Mouse (Mus musculus): ENCODE results near the gene Kif1b. TPM values are rescaled to one million over a fixed set of nuclear protein-coding genes. Genes with fewer than 3 reads are reported as not detected.

Gene Kif1b
- total RNA-seq, 2 experiments from 2014 or later, result 146 to 164 TPM

DNA sequence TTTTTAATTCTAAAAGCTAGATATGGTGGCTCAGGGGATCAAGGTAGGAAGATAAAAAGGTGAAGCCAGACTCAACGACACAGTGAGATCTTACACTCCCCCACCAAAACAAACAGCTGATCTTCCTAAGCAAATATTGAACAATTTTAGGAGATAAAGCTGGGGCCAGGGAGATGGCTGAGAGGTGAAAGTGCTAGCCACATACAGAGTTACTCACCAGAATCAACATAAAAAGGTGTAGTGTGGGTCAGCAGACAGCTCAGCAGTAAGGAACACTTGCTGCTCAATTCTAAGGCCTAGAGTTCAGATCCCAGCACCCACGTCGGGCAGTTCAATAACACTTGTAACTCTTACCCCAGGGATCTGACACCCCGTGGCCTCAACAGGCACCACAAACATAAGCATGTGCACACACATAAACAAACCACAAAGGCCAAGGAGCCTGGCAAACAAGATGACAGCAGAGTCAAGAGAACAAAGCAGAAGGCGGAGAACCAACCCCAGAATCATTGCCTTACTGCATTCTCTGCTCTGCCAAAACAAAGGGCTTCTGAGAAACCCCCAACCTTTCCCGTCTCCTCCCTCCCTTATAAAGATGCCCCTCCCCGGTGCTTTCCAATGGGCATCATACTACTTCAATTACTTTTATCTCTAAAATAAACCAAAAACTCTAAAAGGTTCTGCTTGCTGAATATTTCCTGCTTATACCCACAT, 25.3 kb downstream of the Kif1b start:
- intact Hi-C loops (cut with DNase I), result no loop called here
- no peak for DNase-seq

DNA sequence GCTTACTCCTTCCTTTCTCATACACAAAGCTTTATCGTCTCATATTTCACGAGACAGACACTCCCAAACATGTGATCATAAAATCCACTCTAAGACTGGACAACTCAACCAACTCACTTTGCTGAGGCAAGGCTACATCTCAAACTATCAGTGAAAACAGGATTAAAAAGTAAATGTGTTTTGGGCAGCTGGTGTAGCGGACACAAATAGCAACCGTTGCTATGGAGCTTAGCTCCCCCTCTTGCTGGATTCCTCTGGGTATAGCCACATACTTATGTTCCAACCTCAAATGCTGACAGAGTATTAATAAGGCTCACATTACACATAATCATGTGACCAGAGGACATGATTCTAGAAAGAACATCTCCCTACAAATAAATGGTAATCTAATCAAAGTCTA, 29.9 kb downstream of the Kif1b start:
- peak; percentile 62 for DNase-seq
- intact Hi-C loops (cut with DNase I), result no loop called here

DNA sequence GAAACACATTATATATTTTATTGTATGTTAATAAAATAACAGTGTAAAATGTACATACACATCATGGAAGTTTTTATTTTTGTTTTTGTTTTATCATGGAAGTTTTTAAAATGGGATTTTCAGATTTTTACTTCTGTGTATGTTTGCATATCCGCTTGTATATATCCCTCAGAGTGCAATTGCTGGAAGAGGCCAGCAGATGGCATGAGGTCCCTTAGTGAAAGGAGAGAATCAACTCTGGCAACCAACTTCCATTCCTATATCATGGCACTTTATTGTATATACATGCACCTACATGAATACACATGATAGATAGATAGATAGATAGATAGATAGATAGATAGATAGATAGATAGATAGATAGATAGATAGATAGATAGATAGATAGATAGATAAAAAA, 34.4 kb downstream of the Kif1b start:
- intact Hi-C loops (cut with DNase I), result no loop called here
- peak in 1 of 2 experiments; percentile 34 for DNase-seq

DNA sequence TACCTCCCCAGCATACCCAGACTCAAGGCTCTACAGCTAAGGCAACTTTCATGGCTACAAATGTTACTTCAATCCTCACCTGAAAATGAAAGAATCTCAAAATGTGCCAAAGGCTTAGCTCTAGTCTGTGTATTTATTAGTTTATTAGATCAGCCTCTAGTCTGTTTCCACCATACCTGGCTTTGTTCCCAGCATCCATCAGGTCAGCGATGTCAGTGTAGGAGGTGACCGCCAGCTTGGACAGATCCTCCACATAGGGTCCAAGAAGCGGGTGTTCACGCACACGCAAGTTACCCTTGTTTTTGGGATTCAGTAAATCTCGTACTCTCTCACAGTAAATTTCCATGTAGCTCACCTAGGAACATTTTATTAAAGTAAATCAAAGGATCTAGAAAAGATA, 37.0 kb downstream of the Kif1b start:
- intact Hi-C loops (cut with DNase I), result no loop called here
- no peak for DNase-seq

DNA sequence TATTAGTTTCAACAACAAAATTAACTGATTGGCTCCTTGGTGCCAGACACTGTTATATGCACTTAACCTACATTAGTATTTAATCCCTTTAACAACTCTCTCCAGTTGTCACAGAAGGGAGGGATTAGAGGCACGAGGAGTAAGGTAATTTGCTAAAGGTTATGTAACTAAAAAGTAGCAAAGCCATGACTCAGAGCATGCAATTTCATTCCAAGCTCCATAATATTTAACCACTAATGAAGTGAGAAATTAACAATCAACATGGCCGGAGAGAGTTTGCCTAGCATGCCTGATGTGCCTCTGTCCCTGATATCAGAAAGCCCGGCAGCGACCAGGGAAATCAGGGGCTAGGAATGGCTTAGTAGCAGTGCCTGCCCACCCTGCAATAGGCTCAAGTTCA, 38.5 kb downstream of the Kif1b start:
- intact Hi-C loops (cut with DNase I), result no loop called here
- no peak for DNase-seq

DNA sequence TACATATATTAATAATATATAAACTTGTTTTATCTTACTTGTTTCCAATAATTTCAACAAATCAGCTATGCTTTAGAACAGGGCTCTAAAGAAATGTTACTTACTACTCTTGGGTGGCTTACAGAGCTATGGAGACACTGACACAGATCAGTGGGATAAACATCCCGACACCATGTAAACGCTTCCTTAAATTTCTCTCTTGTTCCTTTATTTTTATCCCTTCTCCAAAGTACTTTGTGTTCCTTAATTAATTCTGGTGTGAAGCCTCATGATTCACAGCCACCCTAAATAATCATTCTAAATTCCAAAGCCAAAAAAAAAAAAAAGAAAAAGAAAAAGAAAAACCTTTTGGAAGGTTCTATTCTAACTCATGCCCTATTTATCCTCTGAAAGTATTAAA, 42.6 kb downstream of the Kif1b start:
- intact Hi-C loops (cut with DNase I), result no loop called here
- no peak for DNase-seq

DNA sequence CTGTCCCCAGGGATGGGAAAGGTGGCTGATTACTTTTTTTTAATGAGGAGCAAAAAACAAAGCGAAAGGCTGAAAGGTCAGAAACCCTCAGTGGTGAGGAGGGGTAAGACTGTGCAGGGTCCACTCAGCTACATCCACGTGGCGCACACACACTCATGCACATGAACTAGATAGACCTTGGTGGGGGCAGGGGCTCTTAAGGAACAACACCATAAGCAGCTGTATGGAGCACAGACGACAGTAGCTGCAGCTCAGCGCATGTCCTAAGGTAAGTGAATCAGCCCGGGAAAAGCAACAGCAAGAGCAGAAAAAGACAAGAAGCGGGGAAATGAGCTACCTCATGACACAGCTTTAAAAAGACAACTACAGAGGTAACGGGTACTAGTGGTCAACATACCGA, 44.3 kb downstream of the Kif1b start:
- DNase-seq, result no peak
- intact Hi-C loops (cut with DNase I), result no loop called here

DNA sequence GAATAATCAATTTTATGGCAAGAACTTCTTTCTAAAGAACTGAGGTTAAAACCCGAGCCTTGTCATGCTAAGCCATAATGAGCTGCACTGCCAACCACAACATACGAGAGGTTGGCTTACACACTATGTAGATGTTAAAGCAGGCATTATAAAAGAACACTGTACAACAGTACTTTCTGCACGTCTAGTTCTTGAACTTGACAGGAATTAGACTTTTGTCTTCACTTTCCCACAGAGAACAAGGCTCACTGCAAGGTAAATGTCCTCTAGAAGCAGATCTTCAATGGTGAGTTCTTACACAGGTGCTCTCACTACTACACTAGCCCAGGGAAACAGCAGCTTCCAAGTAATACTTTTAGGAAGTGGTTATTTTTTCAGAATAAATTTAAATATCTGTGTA, 46.0 kb downstream of the Kif1b start:
- DNase-seq, result no peak
- intact Hi-C loops (cut with DNase I), result no loop called here

DNA sequence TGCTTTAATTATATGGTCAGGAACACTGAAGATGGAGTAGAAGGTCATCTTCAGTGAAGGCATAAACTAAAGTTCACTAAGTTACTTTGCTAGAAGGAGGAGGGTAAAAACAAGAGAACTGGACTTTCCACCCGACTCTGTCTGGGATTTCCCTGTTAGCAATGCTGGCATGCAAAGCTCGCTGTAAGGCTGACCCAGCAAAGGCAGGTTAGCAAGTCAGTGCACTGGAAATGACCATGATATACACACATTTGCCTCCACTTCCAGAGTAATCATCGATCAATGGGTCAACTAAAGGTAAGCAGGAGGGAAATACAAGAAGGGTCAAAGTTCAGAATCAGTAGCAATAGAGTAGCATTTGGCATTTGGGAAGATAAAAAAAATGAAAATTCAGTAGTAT, 46.6 kb downstream of the Kif1b start:
- intact Hi-C loops (cut with DNase I), result no loop called here
- no peak for DNase-seq

DNA sequence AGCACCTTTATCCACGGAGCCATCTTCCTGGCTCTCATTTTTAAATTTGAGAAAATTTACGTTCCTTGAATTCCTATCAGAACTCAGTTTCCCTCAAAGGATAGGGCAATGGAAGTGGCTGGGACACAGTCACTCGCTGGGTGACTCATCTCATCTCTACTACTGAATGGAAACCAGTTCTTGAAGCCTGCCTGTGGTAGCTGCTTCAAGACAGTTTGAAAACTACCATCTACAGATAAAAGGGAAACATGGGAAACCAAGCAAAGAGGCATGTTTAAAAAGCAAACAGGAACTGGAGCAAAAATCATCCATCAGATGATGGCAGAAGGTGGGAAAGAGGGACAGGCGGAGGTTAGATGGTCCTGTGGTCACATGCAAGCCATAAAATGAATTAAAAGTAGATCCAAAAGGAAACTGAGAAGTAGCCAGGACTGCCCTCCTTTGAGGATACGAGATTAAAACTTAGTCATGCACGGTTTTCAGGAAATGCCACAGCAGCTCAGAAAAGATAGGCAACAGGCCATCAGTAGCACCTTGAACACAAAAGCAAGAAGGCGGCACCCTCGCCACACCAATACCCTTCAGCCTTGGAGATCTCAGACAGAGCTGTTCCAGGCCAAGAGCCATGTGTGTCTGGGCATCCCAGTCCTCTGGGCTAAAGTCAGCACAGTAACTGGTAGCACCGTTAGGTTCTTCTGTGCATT, 48.0 kb downstream of the Kif1b start:
- intact Hi-C loops (cut with DNase I), result loop anchor here (5.0 kb wide), 1 partner anchor 48 kb away; the partner anchor contains the start of gene Kif1b
- DNase-seq, result no peak

DNA sequence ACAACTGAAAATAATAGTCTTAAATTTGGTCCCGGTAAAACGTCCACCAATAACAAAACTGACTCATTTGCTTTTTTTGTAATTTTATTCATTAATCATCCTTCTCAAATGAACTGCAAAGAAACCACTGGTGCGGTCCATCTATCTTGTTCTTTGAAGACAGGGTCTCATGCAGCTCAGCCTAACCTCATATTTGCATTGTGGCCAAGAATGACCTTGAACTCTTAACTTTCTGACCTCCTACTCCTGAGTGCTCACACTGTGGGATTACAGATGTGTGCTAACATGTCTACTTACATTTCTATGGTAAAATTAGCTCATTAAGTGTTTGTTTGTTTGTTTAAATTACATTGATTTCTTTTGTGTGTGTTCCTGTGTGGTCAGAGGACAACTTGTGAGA, 48.6 kb downstream of the Kif1b start:
- intact Hi-C loops (cut with DNase I), result loop anchor here (5.0 kb wide), 1 partner anchor 48 kb away; the partner anchor contains the start of gene Kif1b

DNA sequence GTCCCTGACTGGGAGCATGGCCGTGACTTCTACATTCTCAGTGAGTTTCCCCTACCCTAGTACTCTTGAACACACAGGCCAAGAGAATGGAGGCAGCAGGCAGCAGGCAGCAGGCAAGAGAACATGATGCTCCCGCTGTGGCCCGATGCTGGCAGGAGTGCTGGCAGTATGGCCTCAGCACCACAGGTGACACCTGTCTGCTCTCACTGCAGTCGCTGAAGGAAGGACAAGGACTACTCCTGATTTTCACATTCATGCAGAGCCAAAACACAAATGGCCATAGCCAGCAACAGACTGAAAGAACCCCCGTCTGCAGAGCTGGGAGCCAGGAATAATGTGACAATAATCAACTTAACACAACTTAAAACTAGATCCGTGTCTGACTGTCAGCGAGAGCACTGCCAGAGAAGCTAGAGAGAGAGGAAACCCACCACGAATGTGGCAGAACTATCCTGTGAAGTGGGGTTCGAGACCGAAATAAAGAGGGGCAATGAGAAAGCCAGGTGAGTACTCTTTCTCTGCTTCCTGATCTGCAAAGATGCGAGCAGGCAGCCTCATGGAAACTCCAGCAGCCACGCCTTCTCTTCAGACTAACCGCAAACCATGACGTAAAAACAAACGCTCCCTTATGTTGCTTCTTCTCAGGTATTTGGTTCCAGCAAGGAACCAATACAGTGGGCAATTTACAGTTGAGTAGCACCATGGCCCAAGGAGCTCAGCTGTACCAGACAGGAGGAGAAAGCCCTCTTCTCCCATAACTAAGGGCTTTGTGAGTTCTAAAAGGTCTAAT, 50.8 kb downstream of the Kif1b start:
- intact Hi-C loops (cut with DNase I), result loop anchor here (5.0 kb wide), 1 partner anchor 51 kb away; the partner anchor contains the start of gene Kif1b
- DNase-seq, result no peak

More for the DNA sequence above, 48.6 kb downstream of the Kif1b start:
- DNase-seq, result no peak

DNA sequence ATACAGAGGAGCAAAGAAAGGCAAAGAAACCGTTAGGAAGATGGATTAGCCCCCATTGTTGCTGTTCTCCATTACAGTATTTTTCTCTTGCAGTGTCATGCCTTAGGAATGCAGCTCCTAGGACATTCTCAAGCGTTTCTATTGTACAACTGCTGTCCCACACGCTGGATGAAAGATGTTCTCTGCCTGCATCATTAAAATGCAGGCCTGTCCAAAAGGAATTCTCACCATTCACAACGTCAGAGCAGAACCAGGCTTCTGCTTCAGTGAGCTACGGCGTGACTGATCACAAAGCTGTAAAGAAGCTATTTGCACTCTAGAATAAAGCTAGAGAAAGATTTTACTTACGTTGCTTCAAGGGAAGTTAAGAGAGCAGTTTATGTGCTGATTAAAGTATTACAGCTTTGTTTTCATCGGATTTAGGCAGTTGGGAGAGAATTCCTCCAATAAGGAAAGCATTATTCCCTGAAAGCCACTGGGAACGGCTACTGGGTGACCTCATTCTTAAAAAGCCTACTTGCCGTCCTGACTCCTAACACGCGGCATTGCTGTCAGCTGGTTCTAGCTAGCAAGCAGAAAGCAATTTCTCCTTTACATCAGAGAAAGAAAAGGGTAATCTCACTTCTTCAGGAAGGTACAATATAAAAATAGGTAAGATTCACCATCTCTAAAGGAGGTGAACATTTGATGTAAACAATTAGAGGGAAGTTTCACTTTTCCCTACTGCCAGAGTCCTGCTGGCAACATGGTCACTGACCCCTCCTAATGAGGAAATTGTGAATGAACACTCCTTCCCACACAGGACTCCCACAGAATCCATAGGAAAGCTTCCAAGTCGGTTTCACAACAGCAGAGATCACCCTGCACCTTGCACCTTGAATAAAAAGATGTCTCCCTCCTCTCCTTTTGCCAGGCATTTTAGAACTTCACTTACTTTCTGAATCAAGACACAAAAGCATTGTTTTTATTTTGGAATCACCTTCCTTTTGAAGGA, 51.9 kb downstream of the Kif1b start:
- DNase-seq, result peak; percentile 33 to 34
- intact Hi-C loops (cut with DNase I), result loop anchor here (5.0 kb wide), 1 partner anchor 52 kb away; the partner anchor contains the start of gene Kif1b

DNA sequence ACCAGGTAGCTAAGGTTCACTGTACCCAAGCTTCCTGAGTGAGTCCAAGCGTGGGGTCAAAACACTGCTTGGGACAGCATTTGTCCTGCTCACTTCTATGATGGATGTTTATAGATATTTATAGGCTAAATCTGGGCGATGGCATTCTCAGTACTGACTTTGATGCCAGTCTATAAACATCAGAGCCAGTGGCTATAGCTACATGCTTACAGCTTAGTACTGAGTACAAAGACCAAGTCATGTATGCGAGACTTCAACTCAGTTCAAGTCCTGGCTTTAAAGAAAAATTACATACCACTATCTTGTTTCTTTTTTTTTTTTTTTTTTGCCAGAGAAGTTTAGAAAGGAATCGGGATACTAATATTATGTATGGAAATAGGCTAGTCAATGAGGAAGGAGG, 52.7 kb downstream of the Kif1b start:
- intact Hi-C loops (cut with DNase I), result loop anchor here (5.0 kb wide), 1 partner anchor 52 kb away; the partner anchor contains the start of gene Kif1b

DNA sequence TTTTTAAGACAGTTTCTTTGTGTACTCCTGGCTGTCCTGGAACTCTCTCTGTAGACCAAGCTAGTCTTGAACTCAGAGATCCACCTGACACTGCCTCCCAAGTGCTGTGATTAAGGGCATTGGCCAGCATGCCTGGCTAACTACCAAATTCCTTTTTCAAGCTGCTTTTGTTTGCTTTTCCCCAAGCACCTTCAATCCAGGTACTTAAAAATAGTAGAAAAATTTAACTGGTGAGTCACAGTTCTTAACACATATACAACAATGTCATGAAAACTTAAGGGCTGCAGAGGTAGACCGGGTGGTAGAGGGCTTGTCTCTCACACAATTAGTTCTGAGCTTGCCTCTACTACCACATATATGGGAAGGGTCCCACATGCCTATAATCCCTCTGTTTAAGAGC, 58.2 kb downstream of the Kif1b start:
- no peak for DNase-seq

More for the DNA sequence above, 52.7 kb downstream of the Kif1b start:
- no peak for DNase-seq

DNA sequence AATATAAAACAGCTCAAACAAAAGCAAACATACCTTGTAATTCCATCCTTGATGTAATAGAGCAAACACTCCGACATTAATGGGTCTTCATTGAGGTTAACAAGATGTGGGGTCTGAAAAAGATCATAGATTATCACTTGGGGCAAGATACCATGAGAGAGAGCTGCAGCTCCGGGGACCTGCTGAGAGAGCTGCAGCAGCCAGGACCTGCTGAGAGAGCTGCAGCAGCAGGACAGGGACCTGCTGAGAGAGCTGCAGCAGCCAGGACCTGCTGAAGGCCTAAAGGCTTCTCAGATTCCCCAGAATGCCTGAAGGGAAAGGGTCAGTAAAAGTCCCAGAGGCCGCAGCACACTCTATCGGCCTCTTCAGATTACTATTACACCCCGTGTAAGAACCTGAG, 59.7 kb downstream of the Kif1b start:
- DNase-seq, result no peak
- intact Hi-C loops (cut with DNase I), result no loop called here

More for the DNA sequence above, 58.2 kb downstream of the Kif1b start:
- intact Hi-C loops (cut with DNase I), result no loop called here

DNA sequence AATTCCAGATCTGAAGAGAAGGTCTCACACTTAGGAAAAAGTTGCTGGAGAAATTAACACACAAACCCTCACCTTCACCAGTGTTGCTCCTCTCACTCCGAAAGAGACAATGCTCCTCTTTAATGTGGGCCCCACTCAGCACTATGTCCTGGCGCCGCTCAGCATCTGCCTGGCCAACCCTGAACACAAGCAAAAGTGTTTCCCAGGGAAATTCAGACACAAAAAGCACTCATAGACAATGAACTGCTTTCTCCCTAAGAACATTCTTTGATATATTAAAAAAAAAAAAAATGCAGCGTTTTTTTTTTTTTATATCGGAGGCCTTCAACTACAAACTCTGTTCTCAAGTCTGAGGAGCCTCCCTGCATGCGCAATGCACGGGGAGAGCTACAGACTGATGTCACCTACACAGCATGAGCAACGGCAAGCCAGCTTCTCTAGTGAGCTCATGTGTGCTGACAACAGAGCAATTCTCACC, 60.3 kb downstream of the Kif1b start:
- intact Hi-C loops (cut with DNase I), result no loop called here
- no peak for DNase-seq

DNA sequence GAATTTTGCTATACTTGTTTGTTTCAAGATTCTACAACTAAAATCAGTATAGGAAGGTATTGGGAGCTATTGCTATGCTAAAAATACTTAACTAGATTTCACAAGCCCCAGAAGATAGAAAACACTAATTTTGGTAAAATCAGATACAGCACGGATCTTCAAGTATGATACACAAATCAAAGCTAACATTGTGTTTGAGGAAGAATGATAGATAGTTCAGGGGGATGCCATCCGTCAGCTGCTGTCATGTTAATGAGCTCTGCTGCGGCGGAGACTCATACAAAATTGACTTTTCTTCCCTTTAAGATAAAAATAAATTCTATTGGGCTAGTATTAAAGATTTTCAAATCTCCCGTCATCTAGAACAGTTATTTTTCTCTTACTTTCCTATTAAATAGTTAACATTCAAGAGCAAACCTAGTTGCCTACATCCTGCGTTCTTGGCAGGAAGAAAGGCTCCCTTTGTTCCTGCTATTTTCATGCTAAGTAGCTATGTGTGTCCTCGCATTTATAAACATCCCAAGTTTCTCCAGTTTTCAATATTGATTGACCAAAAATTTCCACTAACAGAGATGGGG, 60.8 kb downstream of the Kif1b start:
- no peak for DNase-seq
- intact Hi-C loops (cut with DNase I), result no loop called here

DNA sequence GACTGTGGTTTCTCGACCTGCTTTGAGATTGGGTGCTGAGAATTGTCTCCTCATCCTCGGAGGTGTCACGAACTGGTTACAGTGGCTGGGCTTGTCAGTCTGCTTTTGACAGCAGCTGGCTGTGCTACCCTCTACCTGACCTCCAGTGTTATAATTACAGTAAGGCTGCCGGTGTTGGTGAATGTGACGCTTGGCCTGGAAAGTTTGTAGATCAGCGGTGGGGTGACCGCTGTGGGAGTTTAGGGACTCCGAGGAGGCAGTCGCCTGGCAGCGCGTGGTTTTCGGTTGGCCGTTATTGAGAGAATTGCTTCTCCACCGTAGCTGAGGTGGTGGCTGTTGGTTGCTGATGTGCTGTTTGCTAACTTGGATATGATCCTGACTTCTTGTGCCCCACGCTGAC, 70.5 kb downstream of the Kif1b start:
- intact Hi-C loops (cut with DNase I), result no loop called here
- peak; percentile 32 to 41 for DNase-seq
